Mouse (Mus musculus) testis, adult 2 months (tissue): ENCODE measurements around the gene Ddx3x.
"Not testable (repeated sequence)": the region's sequence is repeated elsewhere in the genome, so short reads cannot be mapped to it uniquely, and the experiment has no call there.

Source experiments
- CTCF ChIP-seq: fragments of 200-500 bp; IDR thresholded peaks from 2 replicates; pipeline ENCODE4 v1.5.1; 2012; ENCODE audit warnings: low read depth, mild to moderate bottlenecking, inconsistent platforms, low read length, moderate library complexity; ENCODE audit not compliant: control insufficient read depth, insufficient read depth, insufficient replicate concordance
- POLR2A ChIP-seq: fragments of 200-500 bp; IDR thresholded peaks from 2 replicates; pipeline ENCODE4 v1.6.1; 2012; ENCODE audit warnings: low read depth, mild to moderate bottlenecking, inconsistent platforms, low read length, moderate library complexity; ENCODE audit not compliant: control insufficient read depth

DNA sequence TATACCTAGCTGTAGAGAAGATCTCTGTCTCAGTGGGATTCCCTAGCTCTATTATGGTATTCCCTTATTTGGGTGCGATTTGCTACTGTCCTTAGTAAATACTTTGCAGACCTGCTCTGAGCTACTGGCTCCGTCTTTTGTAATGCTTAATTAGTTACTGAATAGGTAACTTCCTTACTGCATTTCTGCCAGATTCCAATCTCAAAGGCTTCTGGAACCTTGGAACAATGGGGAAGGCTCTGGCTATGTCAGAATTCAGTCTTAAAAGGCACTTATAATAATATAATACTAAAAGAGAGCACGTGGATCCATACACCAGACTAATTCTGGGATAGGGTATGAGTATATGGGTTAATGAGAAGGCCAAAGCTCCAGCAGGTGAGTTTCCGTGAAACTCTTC is 15.5 kb downstream of the Ddx3x start:
- not testable (repeated sequence) for TF ChIP-seq CTCF, POLR2A
